Mouse (Mus musculus) erythroid progenitor cell, adult 5-6 weeks (primary cell): ENCODE data around the gene Sec22b. TPM values are rescaled to one million over a fixed set of nuclear protein-coding genes. Genes with fewer than 3 reads are reported as not detected.
A peak's percentile ranks its signal among the peaks of the same experiment; 100 is the strongest.

Source experiments
- ATAC-seq: replicated peaks from 2 replicates; pipeline ENCODE4 v1.8.0; 2016; ENCODE audit warnings: moderate number of reproducible peaks, mild to moderate bottlenecking, moderate TSS enrichment, inconsistent platforms; ENCODE audit not compliant: poor library complexity, low FRiP score, severe bottlenecking
- total RNA-seq, 2 experiments: library from RNA; stranded (forward) in 1 of 2; stranded (reverse) in 1 of 2; fragments of 150-400 nt in 1 of 2; fragments of 186-747, 209-891 nt in 1 of 2; gene quantifications; 2 replicates each; pipeline versions ENCODE4 v1.2.3 to v1.2.4; 2015 to 2017; ENCODE audit warnings: low replicate concordance in 2 of 2

Sec22b gene
- total RNA-seq, 2 experiments from 2014 or later = 8.7 to 23.5 TPM

DNA sequence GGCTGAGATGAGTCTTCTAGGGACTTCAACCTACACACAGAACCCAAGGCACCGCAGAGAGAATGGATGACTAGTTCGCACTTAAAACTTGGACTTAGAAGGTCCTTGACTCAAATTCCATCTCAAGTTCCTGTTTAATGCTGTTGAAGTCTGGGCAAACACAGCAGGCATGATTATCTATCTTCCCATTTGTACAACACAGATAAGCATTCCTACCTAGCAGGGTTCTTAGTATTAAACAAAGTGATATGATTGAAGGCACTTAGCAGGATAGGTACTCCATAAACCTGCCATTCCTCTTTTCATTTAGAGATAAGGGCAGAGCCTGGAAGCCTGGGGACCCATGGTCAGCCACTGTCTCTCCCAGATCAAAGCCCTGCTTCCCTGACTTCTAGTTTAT is 67.2 kb downstream of the Sec22b start:
- ATAC-seq = no peak

- no peak for ATAC-seq
Observed at GRCm38 (mm10) chr3:97969019-97969418, 68.0 kb downstream of the Sec22b start.

DNA sequence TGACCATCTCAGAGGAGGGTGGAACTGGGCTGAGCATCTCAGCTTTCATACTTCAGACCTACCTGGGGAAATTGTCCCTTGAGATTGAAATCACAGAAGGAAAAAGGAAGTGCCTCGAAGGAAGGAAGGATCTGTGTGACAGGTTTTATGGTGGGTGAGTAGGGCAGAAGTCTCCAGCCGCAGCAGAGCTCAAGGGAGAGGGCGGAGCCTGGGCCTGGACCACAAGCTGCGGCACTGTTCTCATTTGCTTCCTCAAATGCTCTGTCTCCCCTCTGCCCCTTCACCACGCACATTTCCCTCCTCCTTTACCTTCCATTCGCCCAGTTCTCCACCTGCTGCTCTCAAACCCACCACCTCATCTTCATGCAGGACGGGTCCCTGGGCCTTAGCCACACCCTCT is 70.1 kb downstream of the Sec22b start:
- peak; percentile 36; the same call in 1 of the 2 replicates for ATAC-seq

- no peak for ATAC-seq
Observed at GRCm38 (mm10) chr3:97972200-97972599, 71.2 kb downstream of the Sec22b start.

- no peak for ATAC-seq
Observed at GRCm38 (mm10) chr3:97972707-97973106, 71.7 kb downstream of the Sec22b start.

Other genes with a start within 250 kb of the Sec22b start
- 0.36 and 0.42 TPM in 2 replicates for gene Prkab2, start 243.0 kb upstream of the Sec22b start, total RNA-seq (2015; ENCODE audit: low replicate concordance)
- 0.38 and 0.64 TPM in 2 replicates for gene Prkab2, start 243.0 kb upstream of the Sec22b start, total RNA-seq (2017; ENCODE audit: low replicate concordance)
- gene Gm17651, start 226.5 kb upstream of the Sec22b start, total RNA-seq (2015; ENCODE audit: low replicate concordance) = not detected in 2 replicates
- gene Gm17651, start 226.5 kb upstream of the Sec22b start, total RNA-seq (2017; ENCODE audit: low replicate concordance) = not detected in 2 replicates
- gene Pde4dip, start 12.5 kb upstream of the Sec22b start, total RNA-seq (2015; ENCODE audit: low replicate concordance) = 1.3 and 1.8 TPM in 2 replicates
- gene Pde4dip, start 12.5 kb upstream of the Sec22b start, total RNA-seq (2017; ENCODE audit: low replicate concordance) = 1.8 and 2.3 TPM in 2 replicates
- 16.3 and 16.6 TPM in 2 replicates for gene Notch2, start 112.3 kb downstream of the Sec22b start, total RNA-seq (2015; ENCODE audit: low replicate concordance)
- 11.0 and 18.5 TPM in 2 replicates for gene Notch2, start 112.3 kb downstream of the Sec22b start, total RNA-seq (2017; ENCODE audit: low replicate concordance)